In genomic region chr10:44723845-44724244, GRCm38 (mm10) we compare ENCODE assay signal across 18 mouse cellular contexts.
DNase-seq lines count a peak whose midpoint lies in the region; ATAC-seq and TF ChIP-seq lines count a peak whose summit lies in the region.
"Had no signal": no experiment of that assay in that cellular context is flagged by ENCODE, and none has a peak within 500 bp of the region (broad histone marks: within the 10 kb centered on the region; RNA-seq: fewer than 3 reads in every experiment).

No protein-coding gene starts in this region.

- WGBS in intestine, postnatal 0 days = 55% methylated on average over 1 of the region's 1 CpGs
- 68% methylated on average over 1 of the region's 1 CpGs for WGBS in intestine, embryonic 16.5 days
- WGBS in heart, adult 2 months = 30% methylated on average over 1 of the region's 1 CpGs

- H3K27ac ChIP-seq in intestine, postnatal 0 days (ENCODE audit: low read depth, low read length) = no peak overlapping the region
- no peak overlapping the region for H3K27ac ChIP-seq in intestine, embryonic 16.5 days (ENCODE audit: low read length)
- H3K27ac ChIP-seq in heart, adult 2 months = no peak overlapping the region
- H3K27ac ChIP-seq: embryonic facial prominence, embryonic 13.5 days; forebrain, embryonic 12.5 days; heart, embryonic 13.5 days; hindbrain, embryonic 15.5 days had no signal

- no peaks in the 10 kb centered on the region for H3K36me3 ChIP-seq in intestine, postnatal 0 days (ENCODE audit: control insufficient read depth, insufficient read depth)
- no peaks in the 10 kb centered on the region for H3K36me3 ChIP-seq in intestine, embryonic 16.5 days (ENCODE audit: control insufficient read depth, insufficient read depth, low read length)
- no peaks in the 10 kb centered on the region for H3K36me3 ChIP-seq in heart, adult 2 months (ENCODE audit: control insufficient read depth, insufficient read depth, low read length)
- H3K36me3 ChIP-seq: embryonic facial prominence, embryonic 13.5 days; forebrain, embryonic 12.5 days; heart, embryonic 13.5 days; hindbrain, embryonic 15.5 days had no signal

- ATAC-seq in intestine, postnatal 0 days = no peak
- no peak for ATAC-seq in intestine, embryonic 16.5 days
- ATAC-seq in CD4-positive, CD25-positive, alpha-beta regulatory T cell, adult 4 months = peak; percentile 82
- ATAC-seq in activated CD4-positive, CD25-positive, alpha-beta regulatory T cell, adult 4 months = peak; percentile 54
- ATAC-seq in megakaryocyte-erythroid progenitor cell, adult 5-6 weeks (replicated peaks; ENCODE audit: low FRiP score, low TSS enrichment, poor library complexity, severe bottlenecking) = peak; percentile 52
- ATAC-seq: forebrain, embryonic 16.5 days had no signal

- no peak overlapping the region for H3K4me3 ChIP-seq in intestine, postnatal 0 days (ENCODE audit: low read depth, low read length)
- no peak overlapping the region for H3K4me3 ChIP-seq in intestine, embryonic 16.5 days (ENCODE audit: low read length)
- no peak overlapping the region for H3K4me3 ChIP-seq in heart, adult 2 months
- H3K4me3 ChIP-seq: embryonic facial prominence, embryonic 13.5 days; forebrain, embryonic 12.5 days; heart, embryonic 13.5 days; hindbrain, embryonic 15.5 days had no signal

- H3K9me3 ChIP-seq in intestine, postnatal 0 days (ENCODE audit: control insufficient read depth) = no peaks in the 10 kb centered on the region
- H3K9me3 ChIP-seq in intestine, embryonic 16.5 days (ENCODE audit: control insufficient read depth, low read length) = no peaks in the 10 kb centered on the region
- H3K9me3 ChIP-seq: embryonic facial prominence, embryonic 13.5 days; forebrain, embryonic 12.5 days; heart, embryonic 13.5 days; hindbrain, embryonic 15.5 days had no signal

- H3K27me3 ChIP-seq in intestine, postnatal 0 days (replicated peaks; ENCODE audit: control insufficient read depth, insufficient read depth, low read length) = no peaks in the 10 kb centered on the region
- no peaks in the 10 kb centered on the region for H3K27me3 ChIP-seq in intestine, embryonic 16.5 days (replicated peaks; ENCODE audit: control insufficient read depth, insufficient read depth, low read length)
- H3K27me3 ChIP-seq in heart, adult 2 months (ENCODE audit: control insufficient read depth, insufficient read depth, low read length) = no peaks in the 10 kb centered on the region
- H3K27me3 ChIP-seq: embryonic facial prominence, embryonic 13.5 days; forebrain, embryonic 12.5 days; heart, embryonic 13.5 days; hindbrain, embryonic 15.5 days had no signal

- H3K9ac ChIP-seq in intestine, postnatal 0 days (ENCODE audit: low read depth, low read length) = no peak overlapping the region
- H3K9ac ChIP-seq in intestine, embryonic 16.5 days (ENCODE audit: low read depth, low read length) = no peak overlapping the region
- no peak overlapping the region for H3K9ac ChIP-seq in heart, adult 2 months (ENCODE audit: low read depth, low read length)
- H3K9ac ChIP-seq: embryonic facial prominence, embryonic 13.5 days; forebrain, embryonic 12.5 days; heart, embryonic 13.5 days; hindbrain, embryonic 15.5 days had no signal

- intact Hi-C loops in heart, adult 2 months (cut with DNase I) = no loop called here

- H3K4me2 ChIP-seq in intestine, postnatal 0 days (replicated peaks; ENCODE audit: low read depth) = no peak overlapping the region
- H3K4me2 ChIP-seq in intestine, embryonic 16.5 days (ENCODE audit: low read depth, low read length) = no peak overlapping the region
- H3K4me2 ChIP-seq: embryonic facial prominence, embryonic 13.5 days; forebrain, embryonic 12.5 days; heart, embryonic 13.5 days; hindbrain, embryonic 15.5 days had no signal

- no peak for DNase-seq in layer of hippocampus, adult 9-11 months
- no peak for DNase-seq in heart, adult 2 months
- DNase-seq in thymus, postnatal 4 days = no peak
- DNase-seq: cerebellum, adult 11 months; cerebellum, adult 8-10 months; cerebellum, postnatal 14 days; gastrocnemius, postnatal 10 days; heart, postnatal 36 days had no signal

- TF ChIP-seq CTCF in intestine, postnatal 0 days (IDR thresholded peaks at IDR 0.05; ENCODE audit: low read depth) = 0 out of 2 replicates have a peak, but pooled peaks have one; percentile 17
- TF ChIP-seq CTCF in heart, adult 2 months (IDR thresholded peaks at IDR 0.05) = no peak

- TF ChIP-seq EP300 in heart, adult 2 months (IDR thresholded peaks at IDR 0.05; ENCODE audit: insufficient read depth, low read depth, low read length) = no peak

- TF ChIP-seq POLR2A in heart, adult 2 months (IDR thresholded peaks at IDR 0.05; ENCODE audit: insufficient read depth, low read depth, low read length) = no peak

- no peaks in the 10 kb centered on the region for H3K4me1 ChIP-seq in intestine, postnatal 0 days (replicated peaks; ENCODE audit: control insufficient read depth, insufficient read depth, low read length)
- no peaks in the 10 kb centered on the region for H3K4me1 ChIP-seq in intestine, embryonic 16.5 days (ENCODE audit: control insufficient read depth, insufficient read depth, low read length)
- no peaks in the 10 kb centered on the region for H3K4me1 ChIP-seq in heart, adult 2 months (ENCODE audit: control insufficient read depth, insufficient read depth, low read length)
- H3K4me1 ChIP-seq: forebrain, embryonic 12.5 days; heart, embryonic 13.5 days; hindbrain, embryonic 15.5 days had no signal

- no peaks in the 10 kb centered on the region for H3K79me2 ChIP-seq in heart, adult 2 months (replicated peaks; ENCODE audit: control insufficient read depth, insufficient read depth, low read length)

Comparison
In these comparisons a context has a peak if more than half of its experiments do, and no peak if none do; other contexts are left out.
1. ATAC-seq: peak in CD4-positive, CD25-positive, alpha-beta regulatory T cell, adult 4 months (single experiment), activated CD4-positive, CD25-positive, alpha-beta regulatory T cell, adult 4 months (single experiment) and megakaryocyte-erythroid progenitor cell, adult 5-6 weeks (single experiment); none in intestine, postnatal 0 days (single experiment) and intestine, embryonic 16.5 days (single experiment).